Mouse (Mus musculus): ENCODE data around the gene Ndufaf2. TPM values are rescaled to one million over a fixed set of nuclear protein-coding genes. Genes with fewer than 3 reads are reported as not detected.

Ndufaf2 gene
- polyA plus RNA-seq, 1 experiment: 2.0 TPM

GRCm38 (mm10) chr13:108045646-108046045 lies 112.8 kb downstream of the Ndufaf2 start:
- H3K4me3 ChIP-seq (ENCODE audit: extremely low read depth, insufficient read depth, insufficient read length): no peak overlapping the region
- DNase-seq (ENCODE audit: low read depth in 1 of 2, low spot score in 2 of 2): no peak
- no peak overlapping the region for H3K27ac ChIP-seq (ENCODE audit: insufficient read depth, low read length)
- H3K27me3 ChIP-seq (ENCODE audit: control insufficient read depth, insufficient read depth, low read length): no peaks in the 10 kb centered on the region
- peaks cover 4% of the 10 kb centered on the region; the same call in 1 of the 2 replicates for H3K4me1 ChIP-seq (ENCODE audit: control insufficient read depth, insufficient read depth, insufficient read length)
- TF ChIP-seq POLR2A (IDR thresholded peaks at IDR 0.05; ENCODE audit: low read depth, low read length): no peak
- TF ChIP-seq CTCF (IDR thresholded peaks at IDR 0.05; ENCODE audit: extremely low read depth, insufficient read depth, insufficient read length, insufficient replicate concordance): no peak
- peaks cover 9% of the 10 kb centered on the region for H3K36me3 ChIP-seq (ENCODE audit: control insufficient read depth, insufficient read depth, low read length)
- WGBS: 69% methylated on average over 3 of the region's 3 CpGs

GRCm38 (mm10) chr13:108044222-108044941 lies 114.0 kb downstream of the Ndufaf2 start, which contains the start of gene Smim15:
Gene Smim15, plus strand, starts transcription at chr13:108044446.
- Histone ChIP-seq H3K27ac (ENCODE audit: insufficient read depth, low read length) (peak within 1 kb of the TSS; percentile 87), H3K36me3 (ENCODE audit: control insufficient read depth, insufficient read depth, low read length) (peaks cover 9% of the 10 kb centered on the region), H3K4me1 (ENCODE audit: control insufficient read depth, insufficient read depth, insufficient read length) (peaks cover 4% of the 10 kb centered on the region; the same call in 1 of the 2 replicates), H3K27me3 (ENCODE audit: control insufficient read depth, insufficient read depth, low read length) (no peaks in the 10 kb centered on the region), H3K4me3 (ENCODE audit: extremely low read depth, insufficient read depth, insufficient read length) (peak within 1 kb of the TSS; percentile 88)
- TF ChIP-seq CTCF (IDR thresholded peaks at IDR 0.05; ENCODE audit: extremely low read depth, insufficient read depth, insufficient read length, insufficient replicate concordance): no peak
- peak; percentile 23; the same call in 1 of the 2 replicates for TF ChIP-seq POLR2A (IDR thresholded peaks at IDR 0.05; ENCODE audit: low read depth, low read length)
- under 1% methylated on average over 71 of the region's 71 CpGs for WGBS
- peak; percentile 60 to 85 for DNase-seq (ENCODE audit: low read depth in 1 of 2, low spot score in 2 of 2)

- no peak for DNase-seq (ENCODE audit: low read depth in 1 of 2, low spot score in 2 of 2)
- Histone ChIP-seq H3K27ac (ENCODE audit: insufficient read depth, low read length) (peak overlapping the region; percentile 81), H3K27me3 (ENCODE audit: control insufficient read depth, insufficient read depth, low read length) (no peaks in the 10 kb centered on the region), H3K4me3 (ENCODE audit: extremely low read depth, insufficient read depth, insufficient read length) (peak overlapping the region; percentile 88), H3K4me1 (ENCODE audit: control insufficient read depth, insufficient read depth, insufficient read length) (peaks cover 4% of the 10 kb centered on the region; the same call in 1 of the 2 replicates), H3K36me3 (ENCODE audit: control insufficient read depth, insufficient read depth, low read length) (peaks cover 9% of the 10 kb centered on the region)
- 4% methylated on average over 23 of the region's 23 CpGs for WGBS
- TF ChIP-seq CTCF (IDR thresholded peaks at IDR 0.05; ENCODE audit: extremely low read depth, insufficient read depth, insufficient read length, insufficient replicate concordance): no peak
- no peak for TF ChIP-seq POLR2A (IDR thresholded peaks at IDR 0.05; ENCODE audit: low read depth, low read length)
Measured at GRCm38 (mm10) chr13:108043431-108044221, 114.8 kb downstream of the Ndufaf2 start.

- DNase-seq (ENCODE audit: low read depth in 1 of 2, low spot score in 2 of 2): peak; percentile 66 to 77
- H3K36me3 ChIP-seq (ENCODE audit: control insufficient read depth, insufficient read depth, low read length): no peaks in the 10 kb centered on the region; the same call in 1 of the 2 replicates
Measured at GRCm38 (mm10) chr13:108041358-108041757, 117.1 kb downstream of the Ndufaf2 start.

GRCm38 (mm10) chr13:108040451-108040850 lies 118.0 kb downstream of the Ndufaf2 start:
- peaks cover 2% of the 10 kb centered on the region; the same call in 1 of the 2 replicates for H3K4me1 ChIP-seq (ENCODE audit: control insufficient read depth, insufficient read depth, insufficient read length)
- no peaks in the 10 kb centered on the region for H3K27me3 ChIP-seq (ENCODE audit: control insufficient read depth, insufficient read depth, low read length)
- no peaks in the 10 kb centered on the region for H3K36me3 ChIP-seq (ENCODE audit: control insufficient read depth, insufficient read depth, low read length)
- no peak overlapping the region for H3K4me3 ChIP-seq (ENCODE audit: extremely low read depth, insufficient read depth, insufficient read length)
- TF ChIP-seq CTCF (IDR thresholded peaks at IDR 0.05; ENCODE audit: extremely low read depth, insufficient read depth, insufficient read length, insufficient replicate concordance): no peak
- no peak for TF ChIP-seq POLR2A (IDR thresholded peaks at IDR 0.05; ENCODE audit: low read depth, low read length)
- H3K27ac ChIP-seq (ENCODE audit: insufficient read depth, low read length): no peak overlapping the region
- WGBS: 76% methylated on average over 3 of the region's 3 CpGs
- no peak for DNase-seq (ENCODE audit: low read depth in 1 of 2, low spot score in 2 of 2)

More at GRCm38 (mm10) chr13:108041358-108041757, 117.1 kb downstream of the Ndufaf2 start:
- TF ChIP-seq POLR2A (IDR thresholded peaks at IDR 0.05; ENCODE audit: low read depth, low read length): no peak
- TF ChIP-seq CTCF (IDR thresholded peaks at IDR 0.05; ENCODE audit: extremely low read depth, insufficient read depth, insufficient read length, insufficient replicate concordance): peak; percentile 76; the same call in 1 of the 2 replicates
- Histone ChIP-seq H3K4me3 (ENCODE audit: extremely low read depth, insufficient read depth, insufficient read length) (no peak overlapping the region), H3K27me3 (ENCODE audit: control insufficient read depth, insufficient read depth, low read length) (no peaks in the 10 kb centered on the region), H3K4me1 (ENCODE audit: control insufficient read depth, insufficient read depth, insufficient read length) (peaks cover 4% of the 10 kb centered on the region; the same call in 1 of the 2 replicates), H3K27ac (ENCODE audit: insufficient read depth, low read length) (no peak overlapping the region)
- 2% methylated on average over 7 of the region's 7 CpGs for WGBS

GRCm38 (mm10) chr13:108039902-108040301 lies 118.5 kb downstream of the Ndufaf2 start:
- 85% methylated on average over 9 of the region's 9 CpGs for WGBS
- Histone ChIP-seq H3K4me1 (ENCODE audit: control insufficient read depth, insufficient read depth, insufficient read length) (peaks cover 2% of the 10 kb centered on the region; the same call in 1 of the 2 replicates), H3K4me3 (ENCODE audit: extremely low read depth, insufficient read depth, insufficient read length) (no peak overlapping the region), H3K27ac (ENCODE audit: insufficient read depth, low read length) (no peak overlapping the region), H3K27me3 (ENCODE audit: control insufficient read depth, insufficient read depth, low read length) (no peaks in the 10 kb centered on the region), H3K36me3 (ENCODE audit: control insufficient read depth, insufficient read depth, low read length) (no peaks in the 10 kb centered on the region)
- TF ChIP-seq CTCF (IDR thresholded peaks at IDR 0.05; ENCODE audit: extremely low read depth, insufficient read depth, insufficient read length, insufficient replicate concordance) (no peak), POLR2A (IDR thresholded peaks at IDR 0.05; ENCODE audit: low read depth, low read length) (no peak)
- no peak for DNase-seq (ENCODE audit: low read depth in 1 of 2, low spot score in 2 of 2)
